Mouse (Mus musculus): Measurements from ENCODE around the gene Cnot2. TPM values are rescaled to one million over a fixed set of nuclear protein-coding genes. Genes with fewer than 3 reads are reported as not detected.
"Not testable (repeated sequence)": the region's sequence is repeated elsewhere in the genome, so short reads cannot be mapped to it uniquely, and the experiment has no call there.

Gene Cnot2
- polyA plus RNA-seq (2012; rRNA removed), result 98.8 and 101 TPM in 2 replicates
- polyA plus RNA-seq (2014; fragmentation: Nextera tagmentation; extraction: Ambion mirVana), result 112 and 116 TPM in 2 replicates

GRCm38 (mm10) chr10:116581369-116581718, at the start of gene Cnot2:
TSS of gene Cnot2 (minus strand) at chr10:116581511.
- H3K36me3 ChIP-seq (ENCODE audit: control insufficient read depth, insufficient read depth, low read length), result 0 out of 2 replicates have a peak, but pooled peaks cover 8% of the 10 kb centered on the region
- WGBS, result 0% methylated on average over 44 of the region's 47 CpGs

DNA sequence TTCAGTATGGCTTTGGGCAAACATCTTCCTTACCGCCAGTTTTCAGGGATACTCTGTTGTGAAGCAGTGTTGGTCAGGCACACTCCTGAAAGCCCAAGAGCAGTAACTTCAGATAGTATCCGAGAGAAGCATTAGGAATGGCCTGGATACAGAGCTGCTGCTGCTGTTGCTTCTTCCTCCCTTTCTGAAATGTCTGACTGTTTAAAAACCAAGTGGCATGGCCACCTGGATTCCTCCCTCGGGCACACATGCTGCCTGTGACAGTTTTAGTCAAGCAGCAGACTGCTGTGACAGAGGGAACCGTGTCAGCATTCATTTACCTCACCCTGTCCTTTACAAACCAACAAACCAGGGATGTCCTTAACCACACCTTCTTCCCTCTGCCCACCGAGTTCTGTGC, 47.6 kb upstream of the Cnot2 start:
- H3K27ac ChIP-seq (replicated peaks; ENCODE audit: low read depth, low read length), result no peak overlapping the region
- TF ChIP-seq POLR2A (IDR thresholded peaks at IDR 0.05; ENCODE audit: borderline replicate concordance, extremely low read depth, insufficient read depth, insufficient read length), result no peak
- no peak overlapping the region for H3K4me3 ChIP-seq (replicated peaks; ENCODE audit: low read length)
- H3K9ac ChIP-seq (ENCODE audit: low read depth, low read length, severe bottlenecking), result no peak overlapping the region
- 72% methylated on average over 5 of the region's 5 CpGs for WGBS
- DNase-seq (ENCODE audit: low spot score) (no peak), ATAC-seq (ENCODE audit: low FRiP score, low read depth) (no peak)
- H3K36me3 ChIP-seq (ENCODE audit: control insufficient read depth, insufficient read depth, low read length), result no peaks in the 10 kb centered on the region
- H3K9me3 ChIP-seq (ENCODE audit: control insufficient read depth, low read length), result no peaks in the 10 kb centered on the region
- no peak overlapping the region for H3K4me2 ChIP-seq (replicated peaks; ENCODE audit: low read depth, low read length, severe bottlenecking)
- H3K4me1 ChIP-seq (ENCODE audit: control insufficient read depth, insufficient read depth, low read length), result no peaks in the 10 kb centered on the region
- no peaks in the 10 kb centered on the region for H3K27me3 ChIP-seq (ENCODE audit: control insufficient read depth, insufficient read depth, low read length)

More at GRCm38 (mm10) chr10:116581369-116581718, at the start of gene Cnot2:
- Histone ChIP-seq H3K27ac (replicated peaks; ENCODE audit: low read depth, low read length) (peak within 1 kb of the TSS; percentile 99), H3K9me3 (ENCODE audit: control insufficient read depth, low read length) (no peaks in the 10 kb centered on the region), H3K4me3 (replicated peaks; ENCODE audit: low read length) (peak within 1 kb of the TSS; percentile 93), H3K4me1 (ENCODE audit: control insufficient read depth, insufficient read depth, low read length) (peaks cover 4% of the 10 kb centered on the region), H3K9ac (ENCODE audit: low read depth, low read length, severe bottlenecking) (peak within 1 kb of the TSS; percentile 97), H3K27me3 (ENCODE audit: control insufficient read depth, insufficient read depth, low read length) (no peaks in the 10 kb centered on the region), H3K4me2 (replicated peaks; ENCODE audit: low read depth, low read length, severe bottlenecking) (peak within 1 kb of the TSS; percentile 65)
- peak; percentile 83 for ATAC-seq (ENCODE audit: low FRiP score, low read depth)
- 0 out of 2 replicates have a peak, but pooled peaks have one; percentile 60 for TF ChIP-seq POLR2A (IDR thresholded peaks at IDR 0.05; ENCODE audit: borderline replicate concordance, extremely low read depth, insufficient read depth, insufficient read length)
- peak; percentile 83 for DNase-seq (ENCODE audit: low spot score)

- no peaks in the 10 kb centered on the region for H3K4me1 ChIP-seq (ENCODE audit: control insufficient read depth, insufficient read depth, low read length)
- 83% methylated on average over 1 of the region's 1 CpGs for WGBS
- TF ChIP-seq POLR2A (IDR thresholded peaks at IDR 0.05; ENCODE audit: borderline replicate concordance, extremely low read depth, insufficient read depth, insufficient read length), result no peak
- 0 out of 2 replicates have a peak, but pooled peaks cover 5% of the 10 kb centered on the region for H3K9me3 ChIP-seq (ENCODE audit: control insufficient read depth, low read length)
- no peaks in the 10 kb centered on the region for H3K36me3 ChIP-seq (ENCODE audit: control insufficient read depth, insufficient read depth, low read length)
- H3K27me3 ChIP-seq (ENCODE audit: control insufficient read depth, insufficient read depth, low read length), result no peaks in the 10 kb centered on the region
- H3K4me3 ChIP-seq (replicated peaks; ENCODE audit: low read length), result no peak overlapping the region
- H3K4me2 ChIP-seq (replicated peaks; ENCODE audit: low read depth, low read length, severe bottlenecking), result no peak overlapping the region
- no peak overlapping the region for H3K27ac ChIP-seq (replicated peaks; ENCODE audit: low read depth, low read length)
- ATAC-seq (ENCODE audit: low FRiP score, low read depth), result no peak
- no peak for DNase-seq (ENCODE audit: low spot score)
- H3K9ac ChIP-seq (ENCODE audit: low read depth, low read length, severe bottlenecking), result no peak overlapping the region
These were observed 44.7 kb upstream of the Cnot2 start for GRCm38 (mm10) chr10:116626009-116626408.

GRCm38 (mm10) chr10:116613250-116613649, 31.9 kb upstream of the Cnot2 start:
- 97% methylated on average over 8 of the region's 10 CpGs for WGBS

GRCm38 (mm10) chr10:116604905-116605162, 23.5 kb upstream of the Cnot2 start:
- Histone ChIP-seq H3K4me3 (replicated peaks; ENCODE audit: low read length) (no peak overlapping the region), H3K4me2 (replicated peaks; ENCODE audit: low read depth, low read length, severe bottlenecking) (no peak overlapping the region), H3K9me3 (ENCODE audit: control insufficient read depth, low read length) (no peaks in the 10 kb centered on the region), H3K27me3 (ENCODE audit: control insufficient read depth, insufficient read depth, low read length) (no peaks in the 10 kb centered on the region), H3K36me3 (ENCODE audit: control insufficient read depth, insufficient read depth, low read length) (no peaks in the 10 kb centered on the region), H3K4me1 (ENCODE audit: control insufficient read depth, insufficient read depth, low read length) (no peaks in the 10 kb centered on the region), H3K27ac (replicated peaks; ENCODE audit: low read depth, low read length) (no peak overlapping the region), H3K9ac (ENCODE audit: low read depth, low read length, severe bottlenecking) (no peak overlapping the region)
- 95% methylated on average over 4 of the region's 4 CpGs for WGBS
- TF ChIP-seq POLR2A (IDR thresholded peaks at IDR 0.05; ENCODE audit: borderline replicate concordance, extremely low read depth, insufficient read depth, insufficient read length), result no peak
- ATAC-seq (ENCODE audit: low FRiP score, low read depth), result no peak
- no peak for DNase-seq (ENCODE audit: low spot score)

More at GRCm38 (mm10) chr10:116613250-116613649, 31.9 kb upstream of the Cnot2 start:
- not testable (repeated sequence) for H3K36me3 ChIP-seq (ENCODE audit: control insufficient read depth, insufficient read depth, low read length); H3K4me1 ChIP-seq (ENCODE audit: control insufficient read depth, insufficient read depth, low read length); H3K4me2 ChIP-seq (replicated peaks; ENCODE audit: low read depth, low read length, severe bottlenecking); H3K9ac ChIP-seq (ENCODE audit: low read depth, low read length, severe bottlenecking); H3K9me3 ChIP-seq (ENCODE audit: control insufficient read depth, low read length); H3K27ac ChIP-seq (replicated peaks; ENCODE audit: low read depth, low read length); ATAC-seq (ENCODE audit: low FRiP score, low read depth); H3K4me3 ChIP-seq (replicated peaks; ENCODE audit: low read length); H3K27me3 ChIP-seq (ENCODE audit: control insufficient read depth, insufficient read depth, low read length); DNase-seq (ENCODE audit: low spot score)
